Mouse (Mus musculus) myocyte (in vitro differentiated cells): ENCODE results near the gene Inhbb. TPM values are rescaled to one million over a fixed set of nuclear protein-coding genes. Genes with fewer than 3 reads are reported as not detected.
A peak's percentile ranks its signal among the peaks of the same experiment; 100 is the strongest.

Experiments
- H3K27me3 ChIP-seq: one replicate; pipeline ENCODE4 v1.6.1; 2011; ENCODE audit not compliant: control insufficient read depth, insufficient read depth, insufficient read length
- H3K36me3 ChIP-seq: one replicate; pipeline ENCODE4 v1.6.1; 2011; ENCODE audit not compliant: control insufficient read depth, insufficient read depth
- H3K4me2 ChIP-seq: one replicate; pipeline ENCODE4 v1.6.1; 2011; ENCODE audit warnings: low read depth, control low read depth
- H3K4me3 ChIP-seq: one replicate; pipeline ENCODE4 v1.5.1; 2011; ENCODE audit warnings: mild to moderate bottlenecking, control low read depth, moderate library complexity
- H3K79me2 ChIP-seq: one replicate; pipeline ENCODE4 v1.6.1; 2011; ENCODE audit not compliant: control insufficient read depth, insufficient read depth
- H3ac ChIP-seq: one replicate; pipeline ENCODE4 v1.6.1; 2011; ENCODE audit not compliant: control insufficient read depth, insufficient read length
- CEBPB ChIP-seq: IDR thresholded peaks from 2 replicates; pipeline ENCODE4 v1.6.1; 2011; ENCODE audit warnings: mild to moderate bottlenecking, moderate library complexity; ENCODE audit not compliant: poor library complexity, insufficient read depth, severe bottlenecking
- E2F4 ChIP-seq: IDR thresholded peaks from one replicate; pipeline ENCODE4 v1.6.1; 2011; ENCODE audit warnings: mild to moderate bottlenecking, control low read depth, moderate library complexity; ENCODE audit not compliant: insufficient read depth
- MAX ChIP-seq: IDR thresholded peaks from one replicate; pipeline ENCODE4 v1.6.1; 2011; ENCODE audit warnings: low read depth, mild to moderate bottlenecking, control low read depth
- MYOD1 ChIP-seq, 3 experiments: IDR thresholded peaks; one replicate each; pipeline ENCODE4 v1.6.1; 2011; ENCODE audit warnings: control low read depth in 2 of 3, low read depth in 2 of 3, mild to moderate bottlenecking in 2 of 3, moderate library complexity in 1 of 3; ENCODE audit not compliant: insufficient read length in 2 of 3, control insufficient read depth in 1 of 3
- MYOG ChIP-seq, 3 experiments: IDR thresholded peaks; one replicate each; pipeline ENCODE4 v1.6.1; 2011; ENCODE audit warnings: control low read depth in 2 of 3, low read depth in 2 of 3, mild to moderate bottlenecking in 2 of 3; ENCODE audit not compliant: insufficient read length in 2 of 3, control insufficient read depth in 1 of 3, insufficient read depth in 1 of 3
- POLR2A ChIP-seq: IDR thresholded peaks from one replicate; pipeline ENCODE4 v1.6.1; 2011; ENCODE audit warnings: low read depth, mild to moderate bottlenecking, control low read depth, moderate library complexity; ENCODE audit not compliant: insufficient read length
- POLR2AphosphoS2 ChIP-seq: IDR thresholded peaks from one replicate; pipeline ENCODE4 v1.6.1; 2011; ENCODE audit warnings: low read depth, control low read depth; ENCODE audit not compliant: insufficient read length
- REST ChIP-seq: IDR thresholded peaks from one replicate; pipeline ENCODE4 v1.6.1; 2011; ENCODE audit warnings: mild to moderate bottlenecking, control low read depth, moderate library complexity; ENCODE audit not compliant: insufficient read depth, insufficient read length
- SRF ChIP-seq: IDR thresholded peaks from one replicate; pipeline ENCODE4 v1.6.1; 2011; ENCODE audit warnings: low read depth; ENCODE audit not compliant: control insufficient read depth, insufficient read length
- TCF12 ChIP-seq: IDR thresholded peaks from one replicate; pipeline ENCODE4 v1.6.1; 2011; ENCODE audit warnings: mild to moderate bottlenecking, control low read depth; ENCODE audit not compliant: poor library complexity, insufficient read depth, severe bottlenecking
- TCF3 ChIP-seq: IDR thresholded peaks from one replicate; pipeline ENCODE4 v1.6.1; 2011; ENCODE audit warnings: low read depth, control low read depth; ENCODE audit not compliant: insufficient read length
- USF1 ChIP-seq: IDR thresholded peaks from one replicate; pipeline ENCODE4 v1.6.1; 2011; ENCODE audit warnings: low read depth, mild to moderate bottlenecking, control low read depth, moderate library complexity
- polyA plus RNA-seq: library from polyadenylated mRNA; unstranded; fragments of >200 nt; fragmentation: generic; extraction: Trizol; gene quantifications from one replicate; pipeline ENCODE4 v1.2.1, GENCODE M21; 2012; ENCODE audit warnings: missing spikeins

Inhbb gene
- polyA plus RNA-seq: 8.3 TPM

GRCm38 (mm10) chr1:119421576-119422421 is at the start of gene Inhbb:
Gene Inhbb, minus strand, starts transcription at chr1:119422248.
- H3K27me3 ChIP-seq: peaks cover 7% of the 10 kb centered on the region

DNA sequence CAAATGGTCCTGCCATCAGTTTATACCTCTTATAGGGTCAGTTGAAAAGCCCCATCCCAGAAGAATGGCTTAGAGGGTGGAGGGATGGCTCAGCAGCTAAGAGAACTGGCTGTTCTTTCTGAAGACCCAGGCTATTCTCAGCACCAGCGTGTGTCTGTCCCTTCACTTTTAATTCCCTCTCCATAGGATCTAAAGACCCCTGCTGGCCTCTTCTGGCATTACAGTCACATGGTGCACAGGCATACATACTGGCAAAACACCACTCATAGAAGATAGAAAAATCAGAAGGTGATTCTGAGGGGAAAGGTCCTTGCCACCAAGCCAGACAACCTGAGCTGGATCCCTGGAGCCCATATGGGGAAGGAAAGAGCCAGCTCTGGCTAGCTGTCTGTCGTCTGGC is 41.3 kb upstream of the Inhbb start:
- Histone ChIP-seq H3K79me2 (no peaks in the 10 kb centered on the region), H3K36me3 (no peaks in the 10 kb centered on the region), H3K4me2 (no peak overlapping the region), H3ac (no peak overlapping the region), H3K4me3 (no peak overlapping the region), H3K27me3 (no peaks in the 10 kb centered on the region)
- peak; percentile 81 for TF ChIP-seq USF1
- no peak for TF ChIP-seq CEBPB

More at GRCm38 (mm10) chr1:119421576-119422421, at the start of gene Inhbb:
- peak within 1 kb of the TSS; percentile 66 for H3K4me2 ChIP-seq
- TF ChIP-seq TCF3 (no peak), POLR2A (peak; percentile 21), E2F4 (no peak), MYOD1 (IDR thresholded peaks at IDR 0.05; ENCODE audit: control insufficient read depth in 1 of 3, insufficient read length in 2 of 3, low read depth in 2 of 3) (no peak)
- no peaks in the 10 kb centered on the region for H3K79me2 ChIP-seq
- no peaks in the 10 kb centered on the region for H3K36me3 ChIP-seq
- peak within 1 kb of the TSS; percentile 20 for H3K4me3 ChIP-seq
- peak within 1 kb of the TSS; percentile 58 for H3ac ChIP-seq

DNA sequence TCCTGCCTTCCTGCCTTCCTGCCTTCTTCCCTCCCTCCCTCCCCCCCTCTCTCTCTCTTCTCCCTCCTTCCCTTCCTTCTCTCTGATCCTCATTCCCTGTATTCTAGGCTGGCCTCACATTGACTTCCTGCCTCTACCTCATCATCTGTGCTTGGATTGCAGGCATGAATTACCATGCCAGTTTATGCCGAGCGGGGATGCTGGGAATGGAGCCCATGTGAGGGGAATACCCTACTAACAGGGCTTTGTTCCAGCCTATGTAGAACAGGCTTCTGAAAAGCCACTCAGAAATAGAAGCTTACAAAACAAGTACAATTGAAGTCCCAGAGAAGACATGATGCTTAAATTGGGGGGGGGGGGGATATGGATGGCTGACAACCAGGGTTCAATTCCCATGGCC is 38.0 kb upstream of the Inhbb start:
- Histone ChIP-seq H3ac (no peak overlapping the region), H3K36me3 (no peaks in the 10 kb centered on the region), H3K4me3 (no peak overlapping the region), H3K79me2 (no peaks in the 10 kb centered on the region), H3K4me2 (no peak overlapping the region), H3K27me3 (no peaks in the 10 kb centered on the region)
- TF ChIP-seq MAX (no peak), TCF3 (no peak), POLR2AphosphoS2 (no peak), REST (no peak), TCF12 (no peak), MYOG (IDR thresholded peaks at IDR 0.05; ENCODE audit: control insufficient read depth in 1 of 3, insufficient read depth in 1 of 3, insufficient read length in 2 of 3, low read depth in 2 of 3) (no peak), CEBPB (no peak), SRF (no peak), USF1 (no peak), POLR2A (no peak), E2F4 (no peak), MYOD1 (IDR thresholded peaks at IDR 0.05; ENCODE audit: control insufficient read depth in 1 of 3, insufficient read length in 2 of 3, low read depth in 2 of 3) (no peak)

DNA sequence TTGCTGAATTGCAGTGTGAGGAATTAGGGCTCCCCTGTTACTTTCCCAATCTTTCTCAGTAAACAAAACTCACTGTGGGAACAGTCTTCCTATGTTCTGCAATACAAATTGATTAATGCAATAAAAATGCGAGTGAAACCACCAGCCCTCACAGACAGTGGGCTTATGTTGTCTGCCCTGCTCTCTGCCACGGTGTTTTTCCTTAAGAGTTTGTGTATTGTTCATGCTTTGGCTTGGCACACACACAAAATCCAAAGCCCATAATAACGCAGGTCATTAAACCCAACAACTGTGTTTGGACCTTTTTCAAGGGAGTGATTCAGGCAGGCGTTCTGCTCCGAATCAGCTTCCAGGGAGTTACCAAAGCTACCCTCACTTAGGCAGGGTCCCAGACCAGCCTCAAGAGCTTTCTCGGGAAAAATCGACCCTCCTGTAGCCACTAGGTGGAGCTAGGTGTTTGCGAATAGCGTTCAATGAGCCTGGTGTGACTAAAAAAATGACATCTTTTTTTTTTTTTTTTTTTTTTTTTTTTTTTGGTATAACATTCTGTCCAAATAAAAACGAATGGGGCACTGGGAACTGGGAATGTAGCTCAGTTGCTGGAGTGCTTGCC is 36.1 kb upstream of the Inhbb start:
- no peaks in the 10 kb centered on the region for H3K27me3 ChIP-seq
- H3ac ChIP-seq: no peak overlapping the region
- no peak for TF ChIP-seq CEBPB
- no peak for TF ChIP-seq TCF12
- TF ChIP-seq POLR2AphosphoS2: no peak
- TF ChIP-seq E2F4: no peak
- no peak for TF ChIP-seq MAX
- TF ChIP-seq MYOD1 (IDR thresholded peaks at IDR 0.05; ENCODE audit: control insufficient read depth in 1 of 3, insufficient read length in 2 of 3, low read depth in 2 of 3): no peak
- TF ChIP-seq SRF: no peak
- TF ChIP-seq POLR2A: no peak
- no peak for TF ChIP-seq TCF3
- TF ChIP-seq REST: no peak
- TF ChIP-seq MYOG (IDR thresholded peaks at IDR 0.05; ENCODE audit: control insufficient read depth in 1 of 3, insufficient read depth in 1 of 3, insufficient read length in 2 of 3, low read depth in 2 of 3): no peak
- no peak for TF ChIP-seq USF1
- no peaks in the 10 kb centered on the region for H3K36me3 ChIP-seq
- H3K4me2 ChIP-seq: peak overlapping the region; percentile 96
- H3K4me3 ChIP-seq: no peak overlapping the region
- H3K79me2 ChIP-seq: no peaks in the 10 kb centered on the region

- no peaks in the 10 kb centered on the region for H3K36me3 ChIP-seq
- H3ac ChIP-seq: no peak overlapping the region
- TF ChIP-seq USF1 (no peak), POLR2A (no peak), MYOG (IDR thresholded peaks at IDR 0.05; ENCODE audit: control insufficient read depth in 1 of 3, insufficient read depth in 1 of 3, insufficient read length in 2 of 3, low read depth in 2 of 3) (no peak), MYOD1 (IDR thresholded peaks at IDR 0.05; ENCODE audit: control insufficient read depth in 1 of 3, insufficient read length in 2 of 3, low read depth in 2 of 3) (no peak), POLR2AphosphoS2 (no peak), TCF3 (no peak), E2F4 (no peak), CEBPB (no peak), MAX (no peak), SRF (no peak), REST (no peak), TCF12 (no peak)
- no peak overlapping the region for H3K4me3 ChIP-seq
- peak overlapping the region; percentile 96 for H3K4me2 ChIP-seq
- no peaks in the 10 kb centered on the region for H3K27me3 ChIP-seq
- no peaks in the 10 kb centered on the region for H3K79me2 ChIP-seq
Observed at GRCm38 (mm10) chr1:119457528-119457855, 35.4 kb upstream of the Inhbb start.
